Mouse (Mus musculus) naive thymus-derived CD4-positive, alpha-beta T cell, adult 2 months (primary cell): Measurements from ENCODE around the gene Plau.
A peak's percentile ranks its signal among the peaks of the same experiment; 100 is the strongest.

Experiments used
- DNase-seq: peaks from one replicate; pipeline ENCODE4 v3.0.0-alpha.2; 2011; ENCODE audit warnings: low read depth

Plau gene

DNA sequence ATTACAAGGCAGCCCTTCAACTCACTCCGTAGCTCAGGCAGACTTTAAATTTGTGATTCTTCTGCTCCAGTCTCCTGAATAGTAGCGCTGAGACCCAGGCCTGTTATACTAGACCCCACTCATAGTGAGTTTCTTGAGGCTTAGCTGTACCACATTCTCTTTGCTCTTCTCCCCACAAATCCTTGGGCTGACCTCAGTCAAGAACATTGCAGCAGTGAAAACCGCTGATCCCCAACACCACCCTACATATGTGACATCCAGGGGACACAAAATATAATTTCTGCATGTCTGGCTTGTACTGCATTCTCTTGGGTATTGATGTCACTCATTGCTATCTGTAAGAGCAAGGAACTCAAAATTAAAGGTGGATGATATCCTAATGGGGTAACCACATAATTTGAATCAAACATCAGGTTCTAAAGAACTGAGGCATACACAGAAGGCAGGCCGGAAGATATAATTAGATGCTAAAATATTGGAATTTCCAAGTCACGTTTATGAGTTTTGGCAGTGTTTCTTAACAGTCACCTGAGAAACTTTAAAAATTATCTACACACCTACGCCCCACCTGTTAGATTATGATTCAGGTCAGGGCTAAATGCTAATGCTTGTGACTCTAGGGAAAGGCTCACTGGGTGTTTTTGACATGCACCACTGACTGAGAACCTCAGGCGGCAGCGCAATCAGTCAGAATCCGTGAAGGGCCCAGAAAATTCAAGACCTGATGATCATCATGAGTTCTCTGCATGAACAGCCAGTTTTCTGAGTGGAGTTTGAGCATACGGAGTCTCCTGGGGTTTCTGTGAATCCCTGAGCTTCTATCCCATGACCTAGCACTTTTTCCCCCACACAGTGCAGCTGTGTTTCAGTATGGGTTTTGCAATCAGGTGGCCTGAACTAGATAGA is 8.5 kb downstream of the Plau start:
- DNase-seq, result no peak

DNA sequence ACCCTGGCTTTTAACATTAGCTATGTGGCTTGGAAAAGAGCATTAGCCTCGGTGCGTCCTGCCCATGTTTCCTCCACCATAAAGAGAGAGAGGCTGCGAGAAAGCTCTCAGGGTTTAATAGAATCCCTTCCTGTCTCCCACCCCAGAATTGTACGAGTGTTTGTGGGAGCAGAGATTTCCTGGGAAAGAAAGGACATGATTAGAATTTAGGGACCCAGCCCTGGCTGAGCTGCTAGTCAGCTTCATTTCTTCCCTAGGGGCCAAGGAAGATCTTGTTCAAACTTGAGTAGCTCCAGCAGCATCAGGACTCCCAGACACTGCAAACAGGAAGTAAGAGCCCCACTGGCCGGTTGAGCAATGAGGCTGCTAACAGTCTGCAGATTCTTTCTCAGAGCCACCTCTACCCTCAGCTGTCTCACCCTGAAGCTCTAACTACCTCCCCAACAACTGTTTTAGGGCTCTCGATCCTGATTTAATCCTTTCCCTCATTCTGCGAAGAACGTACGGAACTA is 9.2 kb downstream of the Plau start:
- DNase-seq, result peak; percentile 56

DNA sequence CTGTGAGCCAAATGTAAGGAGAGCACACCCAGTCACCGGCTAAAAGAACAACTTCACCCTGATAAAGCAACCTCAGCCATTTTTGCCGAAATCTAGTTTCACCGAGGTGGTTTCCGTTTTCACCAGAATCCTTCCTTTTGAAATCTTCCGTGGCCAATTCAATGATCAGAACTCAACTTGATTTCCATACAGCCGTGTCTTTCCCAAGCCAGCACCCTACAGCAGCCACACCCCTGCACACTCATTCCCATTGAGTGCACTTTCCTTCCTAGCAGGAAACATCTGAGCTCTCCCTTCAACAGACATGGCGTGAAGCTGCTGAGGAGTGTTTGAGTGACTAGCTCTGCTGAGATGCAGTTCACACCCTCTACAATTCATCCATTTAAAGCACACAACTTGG is 9.8 kb downstream of the Plau start:
- no peak for DNase-seq

DNA sequence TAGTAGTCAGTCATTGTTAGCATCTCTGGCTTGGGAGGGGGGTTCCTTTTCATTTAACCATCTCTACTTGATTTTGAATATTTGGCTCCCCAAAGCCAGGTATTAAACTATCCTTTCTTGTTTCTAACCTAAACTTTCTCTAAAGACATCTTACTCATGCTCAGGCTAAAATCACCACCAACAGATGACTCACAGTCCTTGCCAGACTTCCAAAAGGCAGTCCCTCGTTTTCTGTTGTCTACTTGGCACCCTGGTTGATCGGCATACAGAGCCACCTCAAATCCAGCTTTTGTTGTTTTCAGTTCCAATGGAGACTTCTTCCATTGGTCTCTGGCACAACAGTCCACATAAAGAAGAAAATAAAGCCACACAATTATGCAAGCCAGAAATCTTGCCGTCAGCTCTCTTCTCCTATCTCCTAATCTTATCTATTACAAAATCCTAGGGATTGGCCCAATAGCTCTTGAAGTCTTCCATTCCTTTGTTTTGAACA is 11.2 kb downstream of the Plau start:
- no peak for DNase-seq

DNA sequence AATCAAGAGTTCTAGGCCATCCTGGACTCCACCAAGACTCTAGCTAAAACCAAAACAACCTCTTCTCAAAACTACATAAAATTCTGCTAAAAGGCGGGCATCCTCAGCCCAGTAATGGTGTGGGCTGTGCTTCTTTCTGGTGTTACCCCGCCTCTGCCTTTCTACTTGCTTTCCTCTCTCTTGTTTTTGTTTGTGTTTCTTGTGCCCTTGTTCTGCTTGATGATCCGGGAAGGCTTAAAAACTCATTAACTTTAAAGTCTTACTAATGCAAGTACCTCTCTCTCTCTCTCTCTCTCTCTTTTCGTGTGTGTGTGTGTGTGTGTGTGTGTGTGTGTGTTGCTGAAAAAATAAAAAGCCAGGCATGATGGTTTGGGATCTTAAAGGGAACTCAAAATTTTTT is 13.3 kb downstream of the Plau start:
- no peak for DNase-seq

DNA sequence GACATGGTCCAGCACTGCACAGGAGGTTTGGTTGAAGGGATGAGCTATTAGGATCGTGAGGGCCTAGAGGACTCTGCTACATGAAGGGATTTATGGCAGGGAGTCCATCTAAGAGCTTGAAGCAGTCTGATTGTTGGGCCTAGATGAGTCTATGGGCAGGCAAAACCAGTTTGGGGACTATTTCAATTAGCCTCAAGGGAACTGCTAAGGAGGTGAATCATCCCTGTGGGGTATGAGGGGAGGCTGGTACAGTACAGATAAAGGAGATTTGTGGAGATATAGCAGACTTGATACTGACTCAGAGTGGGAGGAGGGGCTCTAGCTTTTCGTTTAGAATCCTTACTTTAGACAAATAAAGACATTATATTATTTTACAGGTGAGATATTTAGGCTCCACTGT is 14.0 kb downstream of the Plau start:
- DNase-seq, result no peak

DNA sequence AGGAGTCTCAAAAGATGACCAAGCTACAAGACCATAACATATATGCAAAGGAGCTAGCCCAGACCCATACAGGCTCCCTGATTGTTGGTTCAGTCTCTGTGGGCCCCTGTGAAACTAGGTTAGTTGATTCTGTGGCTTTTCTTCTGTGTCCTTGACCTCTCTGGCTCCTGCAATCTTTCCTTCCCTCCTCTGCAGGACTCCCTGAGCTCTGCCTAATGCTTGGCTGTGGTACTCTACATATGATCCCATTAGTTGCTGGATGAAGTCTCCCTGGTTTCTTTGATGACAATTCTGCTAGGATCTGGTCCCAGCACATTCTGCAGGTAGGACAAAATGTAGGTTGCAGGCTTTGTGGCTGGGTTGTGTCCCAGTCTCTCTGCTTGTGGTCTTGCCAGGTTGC is 15.3 kb downstream of the Plau start:
- no peak for DNase-seq

DNA sequence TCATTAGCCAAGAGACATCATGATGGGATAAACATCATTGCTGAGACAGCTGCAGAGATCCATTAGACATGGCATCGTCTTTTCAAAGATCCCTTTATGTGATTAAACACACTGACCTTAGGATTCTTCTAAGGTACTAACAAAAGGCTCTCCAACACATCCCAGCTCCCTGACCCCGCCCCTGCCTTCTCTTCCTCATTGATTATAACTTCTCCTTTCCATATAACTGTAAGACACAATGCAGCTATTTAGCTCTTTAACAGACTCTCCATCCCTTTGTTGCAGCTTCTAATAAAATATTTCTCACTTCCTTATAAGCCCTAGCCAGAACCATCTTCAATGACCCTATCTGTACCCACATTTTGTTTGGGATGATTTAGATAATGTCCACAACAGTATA is 24.7 kb downstream of the Plau start:
- DNase-seq, result no peak

DNA sequence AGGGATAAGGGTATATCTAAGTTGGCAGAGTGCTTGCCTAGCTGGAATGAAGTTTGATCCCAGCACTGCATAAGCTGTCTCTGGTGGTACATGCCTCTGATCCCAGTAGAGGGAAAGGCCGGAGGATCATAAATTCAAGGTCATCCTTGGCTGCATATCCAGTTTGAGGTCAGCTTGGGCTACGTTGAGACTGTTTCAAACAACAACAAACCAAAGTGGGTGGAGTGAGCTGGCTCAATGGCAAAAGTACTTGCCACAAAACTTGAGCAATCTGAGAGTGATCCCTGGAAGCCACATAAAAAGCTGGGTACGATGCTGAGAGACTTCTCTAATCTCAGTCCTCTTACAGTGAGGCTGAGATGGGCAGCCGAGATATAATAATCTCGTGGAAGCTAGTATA is 25.1 kb downstream of the Plau start:
- DNase-seq, result no peak

DNA sequence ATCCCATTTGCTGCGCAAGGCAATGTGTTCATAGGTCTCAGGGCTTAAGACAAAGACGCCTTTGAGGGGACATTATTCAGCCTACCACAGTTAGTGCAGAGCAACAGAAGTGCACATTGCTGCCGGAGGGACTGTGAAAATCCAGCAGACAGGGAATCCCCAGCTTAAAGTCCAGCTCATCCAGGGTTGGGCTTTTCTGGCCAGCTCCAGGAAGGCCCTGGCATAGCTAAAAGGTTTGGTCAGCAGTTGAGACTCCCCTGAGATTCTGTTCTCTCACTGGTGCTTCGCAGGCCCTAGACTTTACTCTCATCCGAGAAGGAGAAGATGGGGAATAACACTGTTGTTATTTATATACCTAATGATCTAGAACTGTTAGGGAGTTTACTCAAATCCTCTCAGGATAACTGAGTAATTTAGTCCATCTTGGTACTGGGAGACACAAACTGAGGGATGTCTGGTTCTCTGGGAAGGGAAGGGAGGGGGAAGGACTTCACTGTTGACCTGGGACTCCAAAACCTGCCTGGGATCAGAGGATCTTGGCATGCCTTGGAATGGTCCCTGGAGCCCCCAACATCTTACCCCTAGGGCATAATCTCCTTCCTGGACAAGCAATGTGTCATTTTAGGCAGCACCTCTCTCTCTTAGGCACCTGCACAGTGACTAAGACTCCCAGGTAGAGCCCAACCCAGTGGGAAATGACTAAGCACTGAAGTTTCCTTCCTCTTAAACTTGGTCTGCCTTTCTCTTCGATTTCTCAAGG is 27.0 kb downstream of the Plau start:
- DNase-seq, result no peak

DNA sequence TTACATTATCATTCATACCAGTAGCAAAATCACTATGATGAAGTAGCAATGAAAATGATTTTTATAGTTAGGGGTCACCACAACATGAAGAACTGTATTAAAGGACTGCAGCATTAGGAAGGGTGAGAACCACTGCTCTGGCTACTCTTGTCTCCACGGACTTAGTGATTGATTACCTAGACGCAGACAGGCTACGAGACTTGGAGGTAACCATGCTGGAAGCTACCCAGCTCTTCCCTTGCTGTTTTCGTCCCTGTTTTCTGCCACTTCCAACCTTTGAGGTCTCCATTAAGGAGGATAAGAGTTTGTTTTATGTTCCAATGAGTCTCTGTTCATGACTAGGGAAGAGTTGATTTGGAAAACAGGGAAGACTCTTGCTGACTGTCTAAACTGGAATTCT is 27.7 kb downstream of the Plau start:
- no peak for DNase-seq

DNA sequence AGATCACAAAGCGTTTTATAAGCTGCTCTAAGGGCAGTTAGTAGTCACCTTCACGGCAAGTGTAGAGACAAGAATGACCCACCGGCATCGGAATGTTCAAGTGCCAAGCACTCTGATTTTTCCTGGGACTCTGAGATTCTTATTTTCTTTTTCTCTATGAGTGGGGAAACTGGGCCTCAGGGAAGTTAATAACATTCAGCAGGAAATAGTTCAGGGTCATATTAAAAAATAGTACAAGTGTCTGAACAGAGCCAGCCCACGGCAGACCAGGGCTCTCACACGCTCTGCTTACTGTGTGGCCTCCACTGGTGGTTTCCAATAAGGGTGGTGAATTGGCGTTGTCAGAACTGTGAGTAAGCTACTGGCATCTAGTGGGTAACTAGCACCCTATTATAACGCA is 29.1 kb downstream of the Plau start:
- no peak for DNase-seq

DNA sequence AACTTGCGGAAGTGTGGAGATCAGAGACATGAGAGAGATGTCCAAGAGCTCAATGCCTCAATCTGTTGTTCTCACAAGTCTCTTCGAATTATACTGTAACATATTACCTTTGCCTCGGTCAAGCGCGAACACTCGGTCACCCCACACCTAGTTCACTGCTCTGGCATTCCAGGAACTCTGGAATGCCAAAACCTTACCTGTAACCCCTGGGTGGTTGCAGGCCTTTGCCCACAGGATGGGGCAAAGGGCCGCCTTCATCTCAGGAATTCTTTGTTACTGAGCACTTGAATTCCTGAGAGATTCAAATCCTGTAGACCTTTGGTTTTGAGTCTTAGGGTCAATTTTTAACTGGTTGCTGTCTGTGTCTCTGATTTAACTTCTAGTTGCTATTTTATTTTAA is 29.9 kb downstream of the Plau start:
- DNase-seq, result no peak

DNA sequence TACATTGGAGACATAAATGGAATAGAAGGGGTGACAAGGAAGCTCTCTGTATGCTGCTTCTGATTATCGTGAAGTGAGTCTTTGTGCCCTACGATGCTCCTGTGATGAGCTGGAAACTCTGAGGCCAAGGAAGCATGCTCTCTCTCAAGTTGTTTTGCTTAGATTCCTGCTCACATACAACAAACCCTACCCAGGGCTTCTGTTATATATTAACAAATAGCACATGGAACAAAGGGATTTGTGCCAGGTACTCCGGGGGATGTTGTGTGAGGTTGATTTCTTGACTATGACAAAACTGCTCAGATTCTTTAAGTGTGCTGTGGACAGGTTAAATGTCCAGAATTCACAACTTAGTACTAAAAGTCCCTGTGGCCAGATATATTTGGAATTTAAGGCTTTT is 33.6 kb downstream of the Plau start:
- no peak for DNase-seq

DNA sequence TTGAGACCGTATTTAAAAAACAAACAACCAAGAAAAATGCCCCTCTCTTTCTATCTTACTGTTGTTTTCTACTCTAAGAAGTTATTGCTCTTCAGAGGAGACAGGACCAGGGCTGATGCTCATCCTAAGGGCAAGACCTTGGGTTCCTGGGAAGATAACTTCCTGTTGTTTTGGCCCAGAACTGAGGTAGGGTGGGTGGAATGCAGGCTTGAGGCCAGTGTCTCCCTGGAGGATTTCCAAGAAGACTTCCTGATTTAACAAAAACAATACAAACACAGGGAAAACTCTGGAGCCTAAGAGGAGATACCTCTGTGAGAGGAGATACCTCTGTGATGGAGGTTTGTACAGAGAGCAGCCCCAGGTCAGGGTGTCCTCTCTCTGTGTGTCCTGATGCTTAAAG is 35.0 kb downstream of the Plau start:
- DNase-seq, result no peak

DNA sequence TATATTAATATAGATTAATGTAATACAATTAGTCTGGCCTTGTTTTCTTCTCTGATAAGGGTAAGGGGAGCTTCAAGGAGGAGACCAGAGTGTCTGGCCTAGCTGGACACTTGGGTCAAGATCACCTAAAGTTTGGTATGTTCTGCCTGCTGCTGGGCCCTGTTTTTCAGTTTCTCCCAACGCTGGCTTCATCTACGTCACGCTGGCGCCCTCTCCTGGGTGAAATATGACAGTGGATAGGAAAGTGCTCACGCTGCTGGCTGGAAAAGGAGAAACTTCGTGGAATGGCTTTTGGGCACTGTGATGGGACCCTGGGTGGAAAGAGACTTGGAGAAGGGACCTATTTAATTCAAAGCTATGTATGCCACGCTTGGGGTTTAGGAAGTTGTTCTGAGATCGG is 36.8 kb downstream of the Plau start:
- DNase-seq, result peak; percentile 88

DNA sequence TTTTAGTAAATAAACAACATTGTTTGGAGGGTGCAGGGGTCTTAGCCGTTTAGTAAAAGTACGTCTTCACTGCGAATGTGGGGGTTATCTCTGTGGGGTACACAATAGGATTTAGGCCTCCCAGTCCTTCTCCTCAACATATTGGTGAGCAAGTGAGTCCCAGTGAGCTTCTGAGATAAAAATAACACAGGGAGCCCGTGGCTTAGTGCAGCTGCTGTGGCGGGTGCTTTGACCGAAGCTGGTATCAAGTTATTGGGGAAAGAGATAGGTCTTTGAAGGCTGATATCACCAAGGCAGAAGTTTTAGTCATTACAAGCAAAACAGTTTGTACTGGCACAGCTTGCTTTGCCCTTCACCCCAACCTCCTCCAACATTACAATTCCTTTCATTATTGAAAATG is 37.5 kb downstream of the Plau start:
- no peak for DNase-seq

DNA sequence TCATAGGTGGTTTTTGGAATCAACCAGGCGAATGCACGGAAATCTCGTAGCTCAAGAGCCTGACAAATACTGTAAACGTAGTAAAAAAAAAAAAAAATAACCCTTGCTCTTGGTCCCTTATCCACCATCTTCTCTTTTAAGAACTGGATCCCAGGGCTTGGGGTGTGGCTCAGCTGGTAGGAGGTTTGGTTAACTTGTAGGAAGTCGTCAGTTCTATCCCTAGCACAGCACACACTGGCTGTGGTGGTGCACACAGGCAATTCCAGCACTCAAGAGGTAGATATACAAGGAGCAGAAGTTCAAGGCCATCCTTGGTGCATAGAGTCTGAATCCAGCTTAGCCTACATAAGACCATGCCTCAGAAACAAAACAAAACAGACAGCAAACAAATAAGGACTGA is 48.2 kb downstream of the Plau start:
- DNase-seq, result no peak

DNA sequence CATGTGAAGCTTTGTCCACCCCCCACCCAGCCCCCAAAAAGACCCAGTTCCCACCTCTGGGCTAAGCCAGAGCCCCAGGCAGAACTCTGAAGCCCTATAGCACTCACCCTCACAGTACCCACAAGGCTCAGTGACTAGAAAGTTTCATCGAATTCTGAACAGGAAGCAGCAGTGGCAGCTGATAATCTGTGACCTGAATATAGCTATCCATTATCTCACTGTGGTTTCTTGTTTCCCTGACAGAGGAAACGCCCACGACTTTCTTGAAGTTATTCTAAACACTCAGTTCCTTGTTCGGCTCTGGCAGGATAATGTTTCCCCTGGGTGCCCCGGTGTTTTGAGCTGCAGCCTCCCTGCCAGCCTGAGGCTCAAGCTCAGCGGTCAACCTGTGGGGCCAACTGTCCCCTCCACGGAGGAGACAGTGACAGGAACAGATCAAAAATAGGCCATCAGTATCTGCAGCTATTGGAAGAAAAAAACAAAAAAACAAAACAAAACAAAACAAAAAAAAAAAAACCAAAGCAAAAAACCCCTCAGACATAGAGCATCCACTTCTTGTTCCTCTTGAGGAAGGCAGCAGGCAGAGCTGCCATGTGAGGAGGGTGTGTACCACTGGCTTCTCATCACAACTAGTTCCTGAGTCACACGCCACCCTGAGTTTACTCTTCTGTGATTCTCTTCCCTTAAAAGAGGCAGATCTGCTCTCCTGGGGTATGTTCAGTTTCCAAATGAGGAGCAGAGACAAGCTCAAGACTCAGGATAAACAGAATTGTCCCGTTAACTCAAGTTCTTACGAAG is 48.8 kb downstream of the Plau start:
- peak; percentile 85 for DNase-seq

DNA sequence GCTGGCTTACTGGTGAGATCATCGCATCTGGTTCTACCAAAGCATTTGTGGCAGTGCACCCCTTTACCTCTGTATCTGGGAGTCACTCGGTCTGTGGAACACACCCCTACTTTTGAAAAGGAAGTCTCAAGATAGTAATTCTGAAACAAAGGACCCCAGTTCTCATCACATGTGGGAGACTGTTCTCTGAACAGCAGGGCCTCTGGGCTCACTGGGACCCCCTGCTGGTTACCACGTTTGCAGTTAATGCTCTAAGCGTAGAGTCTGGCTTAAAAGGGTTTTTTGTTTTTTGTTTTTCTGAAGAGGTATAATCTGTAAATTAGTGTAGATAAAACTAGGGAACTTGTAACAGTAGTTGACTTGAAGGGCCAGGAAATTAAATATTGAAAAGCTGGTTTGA is 49.8 kb downstream of the Plau start:
- DNase-seq, result peak; percentile 77

DNA sequence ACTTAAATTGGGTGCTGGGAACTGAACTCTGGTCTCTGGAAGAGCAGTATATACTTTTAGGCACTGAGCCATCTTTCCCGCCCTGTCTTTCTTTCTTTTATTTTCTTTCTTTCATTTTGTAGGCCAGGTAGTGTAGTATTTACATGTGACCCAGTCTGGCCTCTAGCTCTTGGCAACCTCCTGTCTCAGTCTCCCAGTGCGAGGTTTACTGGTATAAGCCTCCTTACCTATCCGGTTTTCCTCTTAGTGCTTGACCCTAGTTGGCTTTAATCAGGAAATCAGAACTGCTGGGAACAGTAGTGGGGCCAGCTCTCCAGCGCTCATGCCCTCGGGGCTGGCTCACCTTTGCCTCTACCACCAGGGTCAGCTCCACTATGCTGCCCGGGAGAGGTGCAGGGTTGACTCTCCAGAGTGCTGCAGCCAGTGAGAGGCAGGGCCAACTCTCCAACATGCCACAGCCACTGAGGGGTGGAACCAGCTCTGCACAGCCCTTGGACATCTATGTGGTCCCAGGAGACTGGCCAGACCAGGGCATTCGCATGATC is 51.2 kb downstream of the Plau start:
- no peak for DNase-seq

DNA sequence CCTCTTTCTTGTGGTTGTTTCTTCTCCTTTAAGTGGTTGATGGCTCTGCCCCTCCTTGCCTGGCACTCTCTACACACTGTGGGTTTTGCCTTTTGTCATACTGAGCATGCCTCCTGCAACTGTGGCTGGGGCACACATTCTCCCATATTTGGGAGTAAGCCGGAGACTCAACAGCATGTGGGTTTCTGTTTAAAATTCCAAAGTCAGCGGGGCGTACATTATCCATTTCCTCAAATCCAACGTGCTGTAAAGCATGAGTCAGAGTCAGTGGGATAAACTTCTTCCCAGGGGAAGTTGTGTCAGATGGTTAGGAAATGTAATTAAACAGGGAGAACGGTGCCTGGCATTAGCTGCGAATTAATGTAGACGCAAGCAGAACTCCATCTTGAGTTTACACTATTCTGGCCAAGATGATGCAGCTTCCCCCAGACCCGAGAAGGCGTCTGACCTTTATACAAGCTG is 55.5 kb downstream of the Plau start:
- no peak for DNase-seq
